Mouse (Mus musculus) common myeloid progenitor, adult 5-6 weeks (primary cell): Measurements from ENCODE around the gene Sulf2. TPM values are rescaled to one million over a fixed set of nuclear protein-coding genes. Genes with fewer than 3 reads are reported as not detected.

Experiments
- ATAC-seq: replicated peaks from 2 replicates; pipeline ENCODE4 v1.8.0; 2016; ENCODE audit warnings: low read depth, mild to moderate bottlenecking, moderate TSS enrichment, inconsistent platforms; ENCODE audit not compliant: poor library complexity, severe bottlenecking
- total RNA-seq: library from RNA; stranded (forward); fragments of 200-1000, 187-1606 nt; gene quantifications from 2 replicates; pipeline ENCODE4 v1.2.3, GENCODE M21; 2017

Sulf2 gene
- total RNA-seq, 1 experiment from 2014 or later, result 0.41 TPM

DNA sequence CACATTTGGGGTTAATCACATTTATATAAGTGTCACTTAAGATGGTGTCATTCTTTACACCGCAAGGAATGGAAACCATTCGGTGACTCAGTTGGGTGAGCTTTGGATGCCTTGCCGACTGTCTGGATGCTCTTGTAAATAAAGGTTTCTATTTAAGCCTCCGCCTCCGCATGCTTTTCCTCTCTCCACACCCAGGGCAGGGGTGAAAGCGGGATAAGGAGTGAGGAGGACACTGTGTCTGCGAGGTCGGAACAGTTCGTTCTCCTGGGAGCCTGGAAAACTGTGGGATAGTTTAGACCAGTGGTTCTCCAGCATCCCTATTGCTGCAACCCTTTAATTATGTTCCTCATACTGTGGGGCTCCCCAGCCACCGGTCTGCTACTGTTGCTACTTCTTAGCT is 82.4 kb downstream of the Sulf2 start:
- no peak for ATAC-seq

DNA sequence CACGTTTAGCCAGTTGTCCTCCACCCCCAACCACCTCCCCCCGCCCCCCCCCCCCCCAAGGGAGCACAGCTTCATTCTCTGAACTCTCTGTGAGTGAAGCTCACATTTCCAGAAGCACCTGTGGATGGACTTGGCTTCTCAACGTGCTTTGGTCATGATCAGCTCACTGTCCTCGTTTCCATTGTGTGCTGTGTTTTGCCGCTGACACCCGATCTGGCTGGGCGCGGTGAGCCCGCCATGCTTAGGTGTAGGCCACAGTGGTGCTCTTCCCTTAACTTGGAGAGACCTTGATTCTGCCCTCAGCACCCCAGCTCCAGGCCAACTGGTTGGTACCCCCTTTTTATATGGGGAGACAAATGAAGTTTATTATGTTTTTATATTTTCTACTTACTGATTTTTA is 83.6 kb downstream of the Sulf2 start:
- no peak for ATAC-seq

DNA sequence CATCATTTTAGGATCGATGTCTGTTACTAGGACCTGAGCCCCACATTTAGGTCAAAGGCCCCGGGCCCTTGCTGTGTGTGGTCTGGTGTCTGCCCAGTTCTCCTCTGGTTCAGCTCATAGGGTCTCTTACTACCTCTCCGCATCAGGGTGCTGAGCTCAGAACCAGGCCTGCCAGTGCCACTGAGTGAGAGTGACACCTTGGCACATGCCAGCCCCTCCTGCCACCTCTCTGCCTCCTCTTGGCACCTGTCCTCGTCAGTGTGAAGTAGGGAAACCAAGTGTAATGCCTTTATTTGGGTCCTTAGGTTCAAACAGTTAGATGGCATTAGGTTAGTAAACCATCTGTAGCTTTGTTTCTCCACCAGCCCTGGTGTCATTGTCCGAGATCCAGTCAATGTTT is 84.0 kb downstream of the Sulf2 start:
- no peak for ATAC-seq

DNA sequence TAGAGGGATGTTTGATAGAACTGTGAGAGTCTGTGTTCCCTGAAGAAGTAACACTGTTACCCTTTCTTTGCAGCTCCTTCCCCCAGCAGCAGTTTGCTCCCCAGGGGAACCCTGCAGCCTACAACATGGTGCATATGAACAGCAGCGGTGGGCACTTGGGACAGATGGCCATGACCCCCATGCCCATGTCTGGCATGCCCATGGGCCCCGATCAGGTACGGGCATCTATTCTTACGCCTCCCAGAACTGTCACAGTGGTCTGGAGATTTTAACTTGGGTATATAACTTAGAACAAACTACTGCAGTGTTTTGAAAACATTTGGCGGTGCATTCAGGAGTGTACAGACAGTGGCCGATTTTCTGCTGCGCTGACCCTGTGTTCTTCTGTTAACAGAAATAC is 85.7 kb downstream of the Sulf2 start:
- ATAC-seq, result no peak

DNA sequence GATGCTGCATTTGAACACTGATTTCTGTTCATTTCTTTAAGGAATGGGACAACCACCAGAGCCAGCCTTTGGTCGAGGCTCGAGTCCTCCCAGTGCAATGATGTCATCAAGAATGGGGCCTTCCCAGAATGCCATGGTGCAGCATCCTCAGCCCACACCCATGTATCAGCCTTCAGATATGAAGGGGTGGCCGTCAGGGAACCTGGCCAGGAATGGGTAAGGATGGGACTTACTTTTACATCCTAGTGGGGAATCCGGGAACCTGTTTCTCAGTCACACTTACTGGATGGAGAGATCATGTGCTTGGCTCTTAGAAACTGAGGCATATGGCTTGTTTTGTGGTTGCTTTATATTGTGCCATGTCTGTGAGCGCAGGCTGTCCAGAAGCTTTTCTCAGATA is 86.3 kb downstream of the Sulf2 start:
- ATAC-seq, result no peak

DNA sequence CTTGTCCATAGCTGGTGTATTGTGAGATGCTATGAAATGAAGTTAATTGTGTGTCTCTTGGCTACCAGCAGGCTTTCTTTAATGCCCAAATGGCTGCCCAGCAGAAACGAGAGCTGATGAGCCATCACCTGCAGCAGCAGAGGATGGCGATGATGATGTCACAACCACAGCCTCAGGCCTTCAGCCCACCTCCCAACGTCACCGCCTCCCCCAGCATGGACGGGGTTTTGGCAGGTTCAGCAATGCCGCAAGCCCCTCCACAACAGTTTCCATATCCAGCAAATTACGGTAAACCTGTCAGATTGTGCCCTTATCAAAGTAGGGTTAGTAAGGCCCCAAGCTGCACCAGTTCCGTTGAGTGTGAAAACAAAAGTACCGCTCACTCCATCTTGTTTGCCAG is 87.2 kb downstream of the Sulf2 start:
- no peak for ATAC-seq

- ATAC-seq, result no peak
These were observed 89.0 kb downstream of the Sulf2 start for GRCm38 (mm10) chr2:166066434-166066833.

DNA sequence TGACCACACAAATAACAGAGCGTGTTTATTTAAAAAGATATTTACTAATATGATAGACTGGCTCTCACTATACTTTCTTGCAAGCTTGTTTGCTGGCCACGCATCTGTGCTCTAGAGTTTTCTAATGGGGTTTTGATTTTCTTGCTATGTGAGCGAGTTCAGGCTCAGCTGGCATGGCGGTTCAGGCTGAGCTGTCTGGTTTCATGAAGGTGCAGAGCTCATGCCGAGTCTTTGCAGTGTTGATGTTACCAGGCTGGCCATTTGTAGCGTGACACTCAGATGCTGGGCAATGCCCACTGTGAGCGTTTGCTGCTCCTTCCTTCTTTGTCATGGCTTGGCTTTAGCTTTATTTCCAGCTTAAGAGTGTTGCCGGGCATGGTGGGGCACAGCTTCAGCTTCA is 93.0 kb downstream of the Sulf2 start:
- ATAC-seq, result no peak

DNA sequence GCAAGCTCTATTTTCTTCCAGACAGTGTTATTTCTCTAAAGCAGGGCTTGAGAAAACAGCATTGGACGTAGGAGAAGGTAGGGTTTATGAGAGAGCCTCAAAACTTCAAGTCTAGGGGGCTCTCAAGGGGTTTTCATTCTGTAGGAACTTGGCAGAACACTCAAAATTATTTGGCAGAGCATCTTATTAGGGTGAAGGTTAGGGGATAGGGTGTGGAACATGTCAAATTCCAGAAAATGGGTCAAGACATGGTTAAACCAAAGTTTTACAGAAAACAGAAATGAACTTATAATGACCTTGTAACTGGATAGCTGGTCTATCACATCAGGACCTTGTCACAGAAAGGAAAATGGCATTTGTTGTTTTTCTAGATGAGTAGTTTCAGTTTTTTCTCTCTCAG is 93.5 kb downstream of the Sulf2 start:
- no peak for ATAC-seq

- no peak; the same call in 1 of the 2 replicates for ATAC-seq
These were observed 95.6 kb downstream of the Sulf2 start for GRCm38 (mm10) chr2:166059684-166060423.

GRCm38 (mm10) chr2:166054002-166054539 is 101.4 kb downstream of the Sulf2 start:
- ATAC-seq, result no peak

DNA sequence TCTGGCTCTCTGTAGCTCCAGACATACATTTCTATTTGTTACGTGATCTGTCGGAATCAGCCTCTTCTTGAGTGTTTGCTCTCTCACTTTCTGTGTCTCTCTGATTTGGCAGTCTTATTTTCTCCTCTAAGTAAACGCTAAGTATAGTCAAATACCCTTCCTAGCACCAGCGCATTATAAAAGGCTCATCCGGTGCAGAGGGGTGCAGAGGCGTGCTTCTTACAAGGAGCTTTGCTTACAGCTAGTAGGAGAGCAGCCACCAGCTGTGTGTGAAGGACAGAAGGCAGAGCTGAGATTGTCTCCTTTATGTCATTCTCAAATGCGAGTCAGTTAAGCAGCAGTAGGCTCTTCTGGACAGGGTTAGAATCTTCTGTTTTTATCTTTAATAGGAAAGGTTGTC is 103.5 kb downstream of the Sulf2 start:
- ATAC-seq, result no peak

- no peak for ATAC-seq
These were observed 104.0 kb downstream of the Sulf2 start for GRCm38 (mm10) chr2:166051421-166051820.

GRCm38 (mm10) chr2:166048852-166049251 is 106.6 kb downstream of the Sulf2 start:
- ATAC-seq, result no peak

DNA sequence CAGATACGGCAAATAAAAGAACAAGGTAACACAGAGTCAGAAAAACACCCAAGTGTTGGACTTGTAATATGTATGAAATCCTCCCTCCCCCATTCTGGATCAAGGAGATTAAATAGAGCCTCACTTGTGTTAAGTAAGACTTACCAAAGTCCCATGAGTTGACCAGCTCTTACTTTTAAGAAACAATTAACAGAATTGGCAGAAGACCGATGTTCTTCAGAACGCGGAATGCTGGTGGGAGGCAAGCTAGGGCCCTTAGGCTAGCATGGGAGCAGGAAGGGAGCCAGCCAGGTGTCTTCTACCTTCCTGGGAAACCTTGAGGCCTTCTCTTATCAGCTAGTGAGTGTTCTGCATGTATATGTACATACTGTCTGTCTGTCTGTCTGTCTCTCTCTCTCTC is 107.5 kb downstream of the Sulf2 start:
- ATAC-seq, result no peak

DNA sequence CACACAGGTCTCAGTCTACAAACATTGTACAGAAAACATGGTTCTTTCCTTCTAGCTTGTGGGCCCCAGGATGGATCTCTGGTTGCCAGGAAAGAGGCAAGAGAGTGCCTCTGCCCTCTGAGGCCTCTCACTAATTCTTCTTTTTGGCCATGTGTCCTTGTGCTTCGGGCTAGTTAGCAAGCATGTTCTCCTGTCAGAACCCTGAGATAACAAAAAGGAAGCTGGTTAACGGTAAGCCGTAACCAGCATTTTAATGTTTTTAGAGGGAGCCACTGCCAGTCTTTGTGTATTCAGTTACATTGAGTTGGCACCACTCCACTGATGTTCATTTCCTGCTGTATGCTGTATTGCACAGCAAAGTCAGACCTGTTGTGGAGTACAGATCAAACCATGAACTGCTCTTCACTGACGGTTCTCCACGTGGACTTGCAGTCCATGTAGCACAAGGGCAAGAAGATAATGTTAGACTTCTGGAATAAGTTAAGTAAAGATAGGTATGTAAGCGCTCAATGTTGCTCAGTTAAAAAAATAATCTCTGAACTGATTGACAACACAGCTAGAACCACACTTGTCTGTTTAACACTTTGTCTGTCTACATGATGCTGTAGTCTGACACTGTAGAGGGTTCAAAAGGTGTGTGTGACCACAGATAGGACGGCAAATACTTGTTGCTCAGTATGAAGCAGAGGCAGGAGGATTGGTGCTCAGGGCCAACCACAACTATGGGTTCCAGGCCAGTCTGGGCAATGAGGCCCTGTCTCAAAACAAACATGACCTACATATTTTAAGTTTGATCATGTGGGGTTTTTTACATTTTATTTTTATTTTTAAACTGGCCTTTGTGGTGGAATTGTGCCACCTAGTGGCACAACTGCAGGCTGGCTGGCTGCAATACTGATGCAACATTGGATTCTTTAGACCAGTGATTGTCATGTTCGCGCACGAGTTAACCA is 109.6 kb downstream of the Sulf2 start:
- peak; percentile 34 for ATAC-seq

- ATAC-seq, result peak; percentile 58
These were observed 110.5 kb downstream of the Sulf2 start for GRCm38 (mm10) chr2:166045006-166045405.

DNA sequence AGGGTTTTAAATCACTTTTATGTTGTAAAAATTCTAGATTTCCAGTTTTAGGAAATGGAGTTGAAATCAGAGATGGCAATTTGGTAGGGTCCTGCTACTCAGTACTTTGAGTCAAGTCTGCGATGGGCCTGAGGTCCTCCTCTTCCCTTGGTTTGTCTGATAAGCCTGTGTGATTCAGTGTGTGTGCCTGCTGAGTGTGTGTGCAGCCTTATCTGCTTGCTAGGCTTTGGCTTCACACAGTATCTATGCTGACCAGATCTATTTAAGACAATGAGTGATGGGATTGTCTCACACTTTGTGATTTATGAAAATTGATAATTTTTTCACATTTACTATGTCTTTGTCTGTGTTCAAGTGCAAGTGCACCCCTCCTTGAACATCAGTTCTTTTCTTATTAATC is 112.9 kb downstream of the Sulf2 start:
- ATAC-seq, result no peak

- no peak for ATAC-seq
These were observed 115.8 kb downstream of the Sulf2 start for GRCm38 (mm10) chr2:166039681-166040080.

GRCm38 (mm10) chr2:166035725-166036124 is 119.7 kb downstream of the Sulf2 start:
- peak; percentile 59; the same call in 1 of the 2 replicates for ATAC-seq

DNA sequence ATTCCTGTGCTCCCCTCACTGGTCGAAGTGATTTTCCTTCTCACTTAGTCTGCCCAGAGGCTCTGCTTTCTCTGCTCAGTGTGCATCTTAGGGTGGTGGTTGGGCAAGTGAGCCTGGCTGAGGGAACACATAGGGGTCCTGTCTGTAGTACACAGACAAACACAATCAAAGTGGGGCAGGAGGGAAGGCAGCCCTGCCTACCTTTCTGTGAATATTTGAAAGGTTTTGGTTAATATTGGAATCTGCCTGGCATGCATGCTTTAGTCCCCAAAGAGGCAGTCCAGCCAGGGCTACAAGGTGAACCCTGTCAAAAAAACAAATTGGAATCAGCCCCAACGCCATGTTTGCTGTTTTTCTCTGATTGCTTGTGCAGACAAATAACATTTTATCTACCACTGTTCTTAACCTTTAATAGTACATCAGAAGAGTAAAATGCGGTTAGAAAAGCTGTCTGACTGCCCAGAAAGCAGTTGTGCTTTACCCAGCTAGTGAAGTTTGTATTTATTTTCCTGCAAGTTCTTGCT is 120.4 kb downstream of the Sulf2 start:
- ATAC-seq, result no peak
